Mouse (Mus musculus): ENCODE measurements around the gene Fxr1. TPM values are rescaled to one million over a fixed set of nuclear protein-coding genes. Genes with fewer than 3 reads are reported as not detected.
A peak's percentile ranks its signal among the peaks of the same experiment; 100 is the strongest.
"Not testable (repeated sequence)": the region's sequence is repeated elsewhere in the genome, so short reads cannot be mapped to it uniquely, and the experiment has no call there.

Gene Fxr1
- polyA plus RNA-seq, 1 experiment from 2014 or later, result 57.3 TPM

GRCm38 (mm10) chr3:34062352-34062751, 42.6 kb downstream of the Fxr1 start:
- Histone ChIP-seq H3K27me3 (no peaks in the 10 kb centered on the region), H3K9me3 (replicated peaks) (no peaks in the 10 kb centered on the region), H3K27ac (replicated peaks) (no peak overlapping the region), H3K4me3 (replicated peaks) (no peak overlapping the region), H3K4me1 (no peaks in the 10 kb centered on the region), H3K9ac (no peak overlapping the region), H3K36me3 (peaks cover 30% of the 10 kb centered on the region), H3K4me2 (replicated peaks) (no peak overlapping the region)
- WGBS, result 87% methylated on average over 2 of the region's 2 CpGs
- ATAC-seq (ENCODE audit: insufficient number of reproducible peaks, low FRiP score, low TSS enrichment, low read depth), result no peak

GRCm38 (mm10) chr3:34068943-34069342, 49.2 kb downstream of the Fxr1 start:
- H3K27ac ChIP-seq (replicated peaks); H3K9me3 ChIP-seq (replicated peaks); H3K4me1 ChIP-seq; H3K4me2 ChIP-seq (replicated peaks); H3K4me3 ChIP-seq (replicated peaks); ATAC-seq (ENCODE audit: insufficient number of reproducible peaks, low FRiP score, low TSS enrichment, low read depth); H3K9ac ChIP-seq; H3K27me3 ChIP-seq: not testable (repeated sequence)
- peaks cover 12% of the 10 kb centered on the region for H3K36me3 ChIP-seq
- 91% methylated on average over 7 of the region's 7 CpGs for WGBS

GRCm38 (mm10) chr3:34072726-34073125, 53.0 kb downstream of the Fxr1 start:
- Histone ChIP-seq H3K4me2 (replicated peaks) (no peak overlapping the region), H3K27ac (replicated peaks) (no peak overlapping the region), H3K4me3 (replicated peaks) (no peak overlapping the region), H3K9me3 (replicated peaks) (no peaks in the 10 kb centered on the region), H3K27me3 (no peaks in the 10 kb centered on the region), H3K4me1 (no peaks in the 10 kb centered on the region), H3K36me3 (peaks cover 19% of the 10 kb centered on the region), H3K9ac (no peak overlapping the region)
- 91% methylated on average over 6 of the region's 6 CpGs for WGBS
- no peak for ATAC-seq (ENCODE audit: insufficient number of reproducible peaks, low FRiP score, low TSS enrichment, low read depth)

GRCm38 (mm10) chr3:34076058-34076759, 56.5 kb downstream of the Fxr1 start:
- Histone ChIP-seq H3K9me3 (replicated peaks) (no peaks in the 10 kb centered on the region), H3K4me2 (replicated peaks) (no peak overlapping the region), H3K9ac (no peak overlapping the region), H3K4me1 (peaks cover 10% of the 10 kb centered on the region), H3K27ac (replicated peaks) (no peak overlapping the region), H3K4me3 (replicated peaks) (no peak overlapping the region), H3K27me3 (no peaks in the 10 kb centered on the region), H3K36me3 (peaks cover 25% of the 10 kb centered on the region)
- 79% methylated on average over 6 of the region's 6 CpGs for WGBS
- ATAC-seq (ENCODE audit: insufficient number of reproducible peaks, low FRiP score, low TSS enrichment, low read depth), result no peak

GRCm38 (mm10) chr3:34080900-34081662, 61.3 kb downstream of the Fxr1 start, which contains the start of gene Dnajc19:
Dnajc19 (minus strand) TSS chr3:34081321.
- ATAC-seq (ENCODE audit: insufficient number of reproducible peaks, low FRiP score, low TSS enrichment, low read depth), result peak; percentile 93
- peak within 1 kb of the TSS; percentile 75 for H3K9ac ChIP-seq
- peaks cover 16% of the 10 kb centered on the region for H3K4me1 ChIP-seq
- WGBS, result under 1% methylated on average over 50 of the region's 50 CpGs
- H3K27me3 ChIP-seq, result no peaks in the 10 kb centered on the region
- no peaks in the 10 kb centered on the region for H3K9me3 ChIP-seq (replicated peaks)
- peak within 1 kb of the TSS; percentile 71; the same call in 1 of the 2 replicates for H3K27ac ChIP-seq (replicated peaks)
- peaks cover 6% of the 10 kb centered on the region; the same call in 1 of the 2 replicates for H3K36me3 ChIP-seq
- peak within 1 kb of the TSS; percentile 75 for H3K4me3 ChIP-seq (replicated peaks)
- peak within 1 kb of the TSS; percentile 65 for H3K4me2 ChIP-seq (replicated peaks)

- Histone ChIP-seq H3K27me3 (no peaks in the 10 kb centered on the region), H3K4me2 (replicated peaks) (peak overlapping the region; percentile 65), H3K27ac (replicated peaks) (no peak overlapping the region), H3K4me3 (replicated peaks) (peak overlapping the region; percentile 75), H3K4me1 (peaks cover 16% of the 10 kb centered on the region), H3K9me3 (replicated peaks) (no peaks in the 10 kb centered on the region), H3K36me3 (peaks cover 6% of the 10 kb centered on the region; the same call in 1 of the 2 replicates), H3K9ac (no peak overlapping the region)
- ATAC-seq (ENCODE audit: insufficient number of reproducible peaks, low FRiP score, low TSS enrichment, low read depth), result no peak
- WGBS, result 80% methylated on average over 3 of the region's 3 CpGs
These were observed 62.2 kb downstream of the Fxr1 start for GRCm38 (mm10) chr3:34081929-34082328.

- H3K9ac ChIP-seq, result no peak overlapping the region
- no peak overlapping the region for H3K27ac ChIP-seq (replicated peaks)
- no peaks in the 10 kb centered on the region for H3K27me3 ChIP-seq
- H3K4me3 ChIP-seq (replicated peaks), result no peak overlapping the region
- no peak overlapping the region for H3K4me2 ChIP-seq (replicated peaks)
- H3K9me3 ChIP-seq (replicated peaks), result no peaks in the 10 kb centered on the region
- H3K4me1 ChIP-seq, result peaks cover 16% of the 10 kb centered on the region
- no peak for ATAC-seq (ENCODE audit: insufficient number of reproducible peaks, low FRiP score, low TSS enrichment, low read depth)
- peaks cover 2% of the 10 kb centered on the region; the same call in 1 of the 2 replicates for H3K36me3 ChIP-seq
- 76% methylated on average over 5 of the region's 5 CpGs for WGBS
These were observed 63.9 kb downstream of the Fxr1 start for GRCm38 (mm10) chr3:34083655-34084054.

- Histone ChIP-seq H3K27me3 (peaks cover 16% of the 10 kb centered on the region), H3K9ac (no peak overlapping the region), H3K36me3 (no peaks in the 10 kb centered on the region), H3K27ac (replicated peaks) (no peak overlapping the region), H3K9me3 (replicated peaks) (no peaks in the 10 kb centered on the region), H3K4me1 (no peaks in the 10 kb centered on the region), H3K4me2 (replicated peaks) (no peak overlapping the region), H3K4me3 (replicated peaks) (no peak overlapping the region)
- ATAC-seq (ENCODE audit: insufficient number of reproducible peaks, low FRiP score, low TSS enrichment, low read depth), result no peak
- 68% methylated on average over 2 of the region's 2 CpGs for WGBS
These were observed 83.1 kb downstream of the Fxr1 start for GRCm38 (mm10) chr3:34102891-34103290.

- 35% methylated on average over 7 of the region's 7 CpGs for WGBS
These were observed 84.3 kb downstream of the Fxr1 start for GRCm38 (mm10) chr3:34103902-34104672.

GRCm38 (mm10) chr3:34106421-34106820, 86.7 kb downstream of the Fxr1 start:
- Histone ChIP-seq H3K4me1 (no peaks in the 10 kb centered on the region), H3K9me3 (replicated peaks) (no peaks in the 10 kb centered on the region), H3K36me3 (no peaks in the 10 kb centered on the region), H3K27me3 (peaks cover 16% of the 10 kb centered on the region), H3K4me2 (replicated peaks) (no peak overlapping the region), H3K4me3 (replicated peaks) (no peak overlapping the region), H3K27ac (replicated peaks) (no peak overlapping the region), H3K9ac (no peak overlapping the region)
- ATAC-seq (ENCODE audit: insufficient number of reproducible peaks, low FRiP score, low TSS enrichment, low read depth), result no peak
- WGBS, result 20% methylated on average over 9 of the region's 9 CpGs

More at GRCm38 (mm10) chr3:34103902-34104672, 84.3 kb downstream of the Fxr1 start:
- Histone ChIP-seq H3K4me2 (replicated peaks) (no peak overlapping the region), H3K4me1 (no peaks in the 10 kb centered on the region), H3K36me3 (no peaks in the 10 kb centered on the region), H3K27ac (replicated peaks) (no peak overlapping the region), H3K4me3 (replicated peaks) (no peak overlapping the region), H3K27me3 (peaks cover 16% of the 10 kb centered on the region), H3K9me3 (replicated peaks) (no peaks in the 10 kb centered on the region), H3K9ac (no peak overlapping the region)
- no peak for ATAC-seq (ENCODE audit: insufficient number of reproducible peaks, low FRiP score, low TSS enrichment, low read depth)

- Histone ChIP-seq H3K9ac (no peak overlapping the region), H3K27ac (replicated peaks) (no peak overlapping the region), H3K36me3 (no peaks in the 10 kb centered on the region), H3K4me3 (replicated peaks) (no peak overlapping the region), H3K4me2 (replicated peaks) (no peak overlapping the region), H3K4me1 (no peaks in the 10 kb centered on the region), H3K9me3 (replicated peaks) (no peaks in the 10 kb centered on the region), H3K27me3 (peaks cover 16% of the 10 kb centered on the region)
- WGBS, result 76% methylated on average over 3 of the region's 3 CpGs
- no peak for ATAC-seq (ENCODE audit: insufficient number of reproducible peaks, low FRiP score, low TSS enrichment, low read depth)
These were observed 87.9 kb downstream of the Fxr1 start for GRCm38 (mm10) chr3:34107631-34108030.

All from embryonic facial prominence, embryonic 15.5 days (tissue).